Mouse (Mus musculus) mammary gland, adult 2 months (tissue): Measurements from ENCODE around the gene Zfp169. TPM values are rescaled to one million over a fixed set of nuclear protein-coding genes. Genes with fewer than 3 reads are reported as not detected.

ENCODE experiments used
- polyA plus RNA-seq: library from polyadenylated mRNA; depleted of rRNA; stranded (reverse); fragments of >200 nt; gene quantifications from 2 replicates; pipeline ENCODE4 v1.2.3, GENCODE M21; 2012; ENCODE audit warnings: low replicate concordance; rRNA removed

The Zfp169 gene
- 8.0 and 12.2 TPM in 2 replicates for polyA plus RNA-seq

GRCm38 (mm10) chr13:48513003-48513929, at the start of gene Zfp169, which contains the start of gene A830005F24Rik:
Gene Zfp169 (minus strand): TSS chr13:48513451.
Gene A830005F24Rik (plus strand): TSS chr13:48513570.

Other genes starting within 250 kb of the Zfp169 start
- gene A830005F24Rik, start 119 bp upstream of the Zfp169 start, polyA plus RNA-seq, result 0.16 TPM in 1 of 2 replicates, not detected in the other
- 2.4 TPM in 2 replicates for gene Ptpdc1, start 112.2 kb upstream of the Zfp169 start, polyA plus RNA-seq
- not detected in 2 replicates for gene Barx1, start 149.5 kb upstream of the Zfp169 start, polyA plus RNA-seq